Mouse (Mus musculus) neutrophil, adult 5-6 weeks (primary cell): Measurements from ENCODE around the gene Ccdc175. TPM values are rescaled to one million over a fixed set of nuclear protein-coding genes. Genes with fewer than 3 reads are reported as not detected.

ENCODE experiments used
- ATAC-seq: fragments of 151-379, 151-347 bp; 2 replicates; pipeline ENCODE4 v1.8.0; 2017; ENCODE audit warnings: mild to moderate bottlenecking, moderate TSS enrichment; ENCODE audit not compliant: insufficient number of reproducible peaks, poor library complexity, low FRiP score, severe bottlenecking; ENCODE audit errors: extremely low read depth
- total RNA-seq: library from RNA; stranded (forward); fragments of 200-1000 nt; gene quantifications from 2 replicates; pipeline ENCODE4 v1.2.3, GENCODE M21; 2017

Ccdc175 gene
- total RNA-seq, 1 experiment from 2014 or later = not detected

GRCm38 (mm10) chr12:72053303-72053702 is 131.5 kb downstream of the Ccdc175 start:
- no peak for ATAC-seq

- no peak for ATAC-seq
These were observed 132.3 kb downstream of the Ccdc175 start for GRCm38 (mm10) chr12:72052571-72052970.

Other genes with a start within 250 kb of the Ccdc175 start
- 0.25 and 0.58 TPM in 2 replicates for gene Gpr135, start 113.9 kb downstream of the Ccdc175 start, total RNA-seq
- gene L3hypdh, start 99.6 kb downstream of the Ccdc175 start, total RNA-seq = not detected in 2 replicates
- gene Jkamp, start 99.4 kb downstream of the Ccdc175 start, total RNA-seq = 17.3 and 23.3 TPM in 2 replicates
- gene Rtn1, start 224.0 kb upstream of the Ccdc175 start, total RNA-seq = 0.47 and 0.61 TPM in 2 replicates